Mouse (Mus musculus) E14TG2a.4 (cell line): ENCODE data around the gene 5031439G07Rik.

ENCODE experiments used
- CTCF ChIP-seq: conservative IDR thresholded peaks from 2 replicates; pipeline ENCODE4 v1.5.1; 2014; ENCODE audit warnings: low read length
- NANOG ChIP-seq: IDR thresholded peaks from 2 replicates; pipeline ENCODE4 v1.6.1; 2014; ENCODE audit warnings: borderline replicate concordance, low read length, mixed read lengths

DNA sequence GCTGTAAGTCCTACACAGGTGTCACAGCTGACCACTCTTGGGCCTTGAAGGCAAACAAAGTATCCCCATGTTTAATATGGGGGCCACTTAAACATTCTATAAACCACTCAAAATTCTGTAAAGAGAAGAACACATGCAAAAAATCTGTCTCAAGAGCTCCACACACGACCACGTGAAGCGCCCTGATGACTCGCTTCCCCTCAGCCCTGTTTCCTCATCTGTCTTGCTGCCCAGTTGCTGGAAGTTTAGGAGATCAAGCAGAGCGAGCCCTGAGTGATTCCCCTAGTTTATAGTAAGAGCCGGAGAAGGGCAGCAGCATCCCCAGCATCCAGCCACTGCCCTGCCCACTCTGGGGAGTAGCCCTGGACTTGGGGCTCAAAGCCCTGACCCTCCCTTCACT, 28.5 kb downstream of the 5031439G07Rik start:
- TF ChIP-seq CTCF (no peak), NANOG (no peak)
